Comparison of ENCODE assay signal across 27 mouse cellular contexts in the genomic region with DNA sequence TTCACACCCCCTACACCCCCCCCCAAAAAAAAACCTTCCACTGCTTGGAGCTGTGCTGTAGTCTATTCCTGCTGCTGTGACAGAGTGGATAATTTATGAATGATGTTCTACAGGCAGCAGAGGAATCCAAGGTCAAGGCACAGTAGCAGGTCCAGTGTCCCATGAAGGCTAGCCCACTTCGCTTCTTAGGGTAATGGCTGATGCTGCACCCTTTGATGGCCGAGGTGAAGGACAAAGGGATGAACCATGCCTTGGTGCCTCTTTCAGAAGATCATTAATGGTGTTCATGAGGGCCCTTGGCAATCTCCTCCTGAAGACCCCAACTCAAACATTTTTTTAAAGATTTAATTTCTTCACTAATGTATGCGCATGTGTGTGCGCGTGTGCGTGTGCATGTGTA. TPM values are rescaled to one million over a fixed set of nuclear protein-coding genes. Genes with fewer than 3 reads are reported as not detected.
DNase-seq lines count a peak whose midpoint lies in the region; ATAC-seq and TF ChIP-seq lines count a peak whose summit lies in the region.
"Had no signal": no experiment of that assay in that cellular context is flagged by ENCODE, and none has a peak within 500 bp of the region (broad histone marks: within the 10 kb centered on the region; RNA-seq: fewer than 3 reads in every experiment).

No protein-coding gene starts in this region.

- ATAC-seq in heart, embryonic 12.5 days (ENCODE audit: insufficient number of reproducible peaks, low FRiP score), result no peak
- ATAC-seq in megakaryocyte, adult 5-6 weeks (ENCODE audit: poor library complexity, severe bottlenecking), result no peak
- ATAC-seq in heart, postnatal 0 days (ENCODE audit: insufficient read depth, low read depth), result peak; percentile 19; the same call in 1 of the 2 replicates
- ATAC-seq: forebrain, embryonic 14.5 days; midbrain, embryonic 15.5 days had no signal

- H3K4me2 ChIP-seq in heart, embryonic 12.5 days, result peak overlapping the region; percentile 49; the same call in 1 of the 2 replicates
- H3K4me2 ChIP-seq in heart, postnatal 0 days (ENCODE audit: low read depth, low read length), result peak overlapping the region; percentile 30; the same call in 1 of the 2 replicates
- H3K4me2 ChIP-seq: embryonic facial prominence, embryonic 13.5 days; hindbrain, embryonic 14.5 days; midbrain, embryonic 15.5 days had no signal

- no peak for DNase-seq in heart, adult 9 months (ENCODE audit: low spot score in 2 of 2)
- no peak for DNase-seq in heart, postnatal 0 days (ENCODE audit: low spot score)
- no peak for DNase-seq in gastrocnemius, postnatal 14 days
- no peak for DNase-seq in MN1 (ENCODE audit: low spot score)
- DNase-seq: cerebellum, adult 11-12 months; cerebellum, postnatal 14 days; kidney, adult 8-10 months; kidney, postnatal 36 days; left cerebral cortex, postnatal 4 days; lung, postnatal 10 days; thymus, adult 2 months had no signal

- H3K9ac ChIP-seq in heart, embryonic 12.5 days, result no peak overlapping the region
- no peak overlapping the region for H3K9ac ChIP-seq in heart, postnatal 0 days (replicated peaks; ENCODE audit: low read depth, low read length)
- H3K9ac ChIP-seq: embryonic facial prominence, embryonic 13.5 days; hindbrain, embryonic 14.5 days; midbrain, embryonic 15.5 days had no signal

- peak overlapping the region; percentile 89 for H3K27ac ChIP-seq in heart, embryonic 12.5 days (ENCODE audit: poor library complexity, severe bottlenecking)
- peak overlapping the region; percentile 94 for H3K27ac ChIP-seq in heart, postnatal 0 days (ENCODE audit: low read depth)
- H3K27ac ChIP-seq: embryonic facial prominence, embryonic 13.5 days; hindbrain, embryonic 14.5 days; left cerebral cortex, adult 2 months; midbrain, embryonic 15.5 days had no signal

- H3K4me1 ChIP-seq in heart, embryonic 12.5 days (replicated peaks), result peaks cover 19% of the 10 kb centered on the region
- H3K4me1 ChIP-seq in megakaryocyte, embryonic 14.5 days, result peaks cover 64% of the 10 kb centered on the region
- peaks cover 14% of the 10 kb centered on the region; the same call in 1 of the 2 replicates for H3K4me1 ChIP-seq in heart, postnatal 0 days (ENCODE audit: control insufficient read depth, insufficient read depth)
- H3K4me1 ChIP-seq: embryonic facial prominence, embryonic 13.5 days; midbrain, embryonic 15.5 days had no signal

- TF ChIP-seq EP300 in heart, postnatal 0 days (IDR thresholded peaks at IDR 0.05; ENCODE audit: low read depth), result no peak

- TF ChIP-seq CTCF in heart, postnatal 0 days (IDR thresholded peaks at IDR 0.05; ENCODE audit: low read depth), result no peak

- H3K36me3 ChIP-seq in heart, embryonic 12.5 days, result peaks cover 74% of the 10 kb centered on the region
- peaks cover 90% of the 10 kb centered on the region for H3K36me3 ChIP-seq in megakaryocyte, embryonic 14.5 days (replicated peaks; ENCODE audit: low read length)
- peaks cover 82% of the 10 kb centered on the region for H3K36me3 ChIP-seq in heart, postnatal 0 days (replicated peaks; ENCODE audit: control insufficient read depth, insufficient read depth, low read length)
- H3K36me3 ChIP-seq: midbrain, embryonic 15.5 days had no signal

- intact Hi-C loops in gastrocnemius, postnatal 14 days (cut with DNase I; ENCODE audit: low total_unique reads), result no loop called here

- H3K4me3 ChIP-seq in heart, embryonic 12.5 days, result no peak overlapping the region
- peak overlapping the region; percentile 72 for H3K4me3 ChIP-seq in megakaryocyte, embryonic 14.5 days (replicated peaks)
- H3K4me3 ChIP-seq in heart, postnatal 0 days (ENCODE audit: low read depth, low read length), result no peak overlapping the region
- H3K4me3 ChIP-seq: embryonic facial prominence, embryonic 13.5 days; left cerebral cortex, adult 2 months; midbrain, embryonic 15.5 days; myocyte had no signal

- H3K9me3 ChIP-seq in heart, embryonic 12.5 days (replicated peaks), result no peaks in the 10 kb centered on the region
- no peaks in the 10 kb centered on the region for H3K9me3 ChIP-seq in megakaryocyte, embryonic 14.5 days
- no peaks in the 10 kb centered on the region for H3K9me3 ChIP-seq in heart, postnatal 0 days (replicated peaks; ENCODE audit: control insufficient read depth, low read length)
- H3K9me3 ChIP-seq: embryonic facial prominence, embryonic 13.5 days; midbrain, embryonic 15.5 days had no signal

- no peaks in the 10 kb centered on the region for H3K27me3 ChIP-seq in heart, embryonic 12.5 days (replicated peaks)
- H3K27me3 ChIP-seq in megakaryocyte, embryonic 14.5 days (replicated peaks), result no peaks in the 10 kb centered on the region
- no peaks in the 10 kb centered on the region for H3K27me3 ChIP-seq in heart, postnatal 0 days (ENCODE audit: control insufficient read depth, insufficient read depth, low read length)
- H3K27me3 ChIP-seq: embryonic facial prominence, embryonic 13.5 days; midbrain, embryonic 15.5 days had no signal

- WGBS in heart, embryonic 12.5 days, result 95% methylated on average over 6 of the region's 6 CpGs
- WGBS in heart, postnatal 0 days, result 90% methylated on average over 6 of the region's 6 CpGs

RNA-seq across cellular contexts. Expression of a gene that starts 10.4 kb away (rescaled TPM):
- polyA plus RNA-seq in heart, embryonic 12.5 days (2016; fragmentation: Nextera tagmentation; extraction: Ambion mirVana), result 40.1 and 42.6 TPM in 2 replicates
- polyA plus RNA-seq in megakaryocyte, embryonic 14.5 days (2012; ENCODE audit: insufficient read depth, low replicate concordance), result 2.0 and 13.1 TPM in 2 replicates
- total RNA-seq in megakaryocyte, adult 5-6 weeks (2015), result 66.6 and 68.3 TPM in 2 replicates
- 63.3 and 64.6 TPM in 2 replicates for total RNA-seq in megakaryocyte, adult 5-6 weeks (2017)
- total RNA-seq in heart, postnatal 0 days (2014; rRNA removed; ENCODE audit: low replicate concordance), result 44.4 and 63.3 TPM in 2 replicates
- 89.0 and 99.4 TPM in 2 replicates for polyA plus RNA-seq in heart, postnatal 0 days (2015; fragmentation: Nextera tagmentation; extraction: Ambion mirVana)
- 10 to 100 TPM in 1 of 2 experiments, 1 to 10 TPM in 1; 9.0 to 10.1 TPM for total RNA-seq in gastrocnemius, postnatal 14 days (2021)

RNA-seq across cellular contexts. Expression of a gene that starts 24.8 kb away (rescaled TPM):
- not detected in 2 replicates for polyA plus RNA-seq in heart, embryonic 12.5 days (2016; fragmentation: Nextera tagmentation; extraction: Ambion mirVana)
- not detected in 2 replicates for polyA plus RNA-seq in megakaryocyte, embryonic 14.5 days (2012; ENCODE audit: insufficient read depth, low replicate concordance)
- total RNA-seq in megakaryocyte, adult 5-6 weeks (2015), result 0.29 TPM in 1 of 2 replicates, not detected in the other
- total RNA-seq in megakaryocyte, adult 5-6 weeks (2017), result not detected in 2 replicates
- total RNA-seq in heart, postnatal 0 days (2014; rRNA removed; ENCODE audit: low replicate concordance), result 2.4 TPM in 1 of 2 replicates, not detected in the other
- polyA plus RNA-seq in heart, postnatal 0 days (2015; fragmentation: Nextera tagmentation; extraction: Ambion mirVana), result 0.27 TPM in 1 of 2 replicates, not detected in the other
- total RNA-seq in gastrocnemius, postnatal 14 days (2021), result not detected
- total RNA-seq: adrenal gland, postnatal 10 days; left cerebral cortex, adult 2 months; left cerebral cortex, postnatal 4 days; megakaryocyte-erythroid progenitor cell, adult 5-6 weeks had no signal
- polyA plus RNA-seq: C2C12; embryonic facial prominence, embryonic 13.5 days; forebrain, embryonic 14.5 days; gonadal fat pad, adult 2 months; hindbrain, embryonic 14.5 days; liver, adult 2 months; midbrain, embryonic 15.5 days; myocyte; neural tube, embryonic 14.5 days; stomach, embryonic 14.5 days; thymus, adult 2 months had no signal

RNA-seq across cellular contexts. Expression of a gene that starts 43.8 kb away (rescaled TPM):
- polyA plus RNA-seq in heart, embryonic 12.5 days (2016; fragmentation: Nextera tagmentation; extraction: Ambion mirVana), result 51.3 and 52.2 TPM in 2 replicates
- polyA plus RNA-seq in megakaryocyte, embryonic 14.5 days (2012; ENCODE audit: insufficient read depth, low replicate concordance), result 45.8 and 47.7 TPM in 2 replicates
- total RNA-seq in megakaryocyte, adult 5-6 weeks (2015), result 287 and 289 TPM in 2 replicates
- 257 and 285 TPM in 2 replicates for total RNA-seq in megakaryocyte, adult 5-6 weeks (2017)
- 30.0 and 31.0 TPM in 2 replicates for total RNA-seq in heart, postnatal 0 days (2014; rRNA removed; ENCODE audit: low replicate concordance)
- 48.8 and 49.8 TPM in 2 replicates for polyA plus RNA-seq in heart, postnatal 0 days (2015; fragmentation: Nextera tagmentation; extraction: Ambion mirVana)
- total RNA-seq in gastrocnemius, postnatal 14 days (2021), result 10 to 100 TPM; 14.6 to 15.2 TPM
